Mouse (Mus musculus) brain, embryonic 18.5 days (tissue): ENCODE data around the gene Actr3b.
"Not testable (repeated sequence)": the region's sequence is repeated elsewhere in the genome, so short reads cannot be mapped to it uniquely, and the experiment has no call there.

Experiments
- DNase-seq: peaks from one replicate; pipeline ENCODE4 v3.0.0-alpha.2; 2012; ENCODE audit warnings: low read depth, low spot score

Gene Actr3b

DNA sequence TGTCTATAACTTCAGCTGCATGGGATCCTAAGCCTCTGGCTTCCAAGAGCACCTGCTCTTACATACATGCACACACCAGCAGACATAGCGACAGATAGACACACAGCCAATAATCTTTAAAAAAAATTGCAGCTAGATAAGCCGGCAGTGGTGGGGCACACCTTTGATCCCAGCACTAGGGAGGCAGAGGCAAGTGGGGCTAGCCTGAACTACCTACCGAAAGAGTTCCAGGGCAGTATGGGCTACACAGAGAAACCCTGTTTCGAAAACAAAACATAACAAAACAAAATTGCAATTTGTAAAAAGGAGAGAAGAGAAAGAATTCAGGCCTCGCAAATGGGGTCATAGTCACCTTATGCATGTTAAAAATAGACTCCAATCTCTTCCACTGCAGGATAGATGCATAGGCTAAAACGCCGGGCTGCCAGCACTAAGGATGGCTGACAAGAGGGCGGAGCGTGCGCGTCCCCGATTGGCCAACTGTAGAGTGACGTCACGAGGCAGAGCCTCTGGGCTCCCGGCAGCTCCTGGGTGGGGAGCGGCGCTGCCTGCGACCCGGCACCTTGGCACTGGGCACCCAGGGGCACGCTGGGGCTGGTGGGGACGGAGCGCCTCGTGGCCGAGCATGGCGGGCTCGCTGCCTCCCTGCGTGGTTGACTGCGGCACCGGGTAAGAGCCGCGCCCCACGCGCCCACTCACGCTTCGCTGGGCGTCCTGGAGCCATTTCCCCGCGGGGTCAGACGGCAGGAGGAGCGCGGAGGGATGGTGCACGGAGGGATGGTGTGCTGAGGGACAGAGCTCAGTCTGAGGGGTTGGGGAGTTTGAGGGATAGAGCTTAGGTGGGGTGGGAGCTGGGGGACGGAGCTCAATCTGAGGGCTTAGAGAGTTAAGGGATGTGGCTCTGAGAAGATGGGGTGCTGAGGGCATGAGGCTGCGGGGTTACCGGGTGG is at the start of gene Actr3b:
Gene Actr3b, plus strand, starts transcription at position 538 of the 950 bp plus-strand sequence.
- peak; percentile 74 for DNase-seq

DNA sequence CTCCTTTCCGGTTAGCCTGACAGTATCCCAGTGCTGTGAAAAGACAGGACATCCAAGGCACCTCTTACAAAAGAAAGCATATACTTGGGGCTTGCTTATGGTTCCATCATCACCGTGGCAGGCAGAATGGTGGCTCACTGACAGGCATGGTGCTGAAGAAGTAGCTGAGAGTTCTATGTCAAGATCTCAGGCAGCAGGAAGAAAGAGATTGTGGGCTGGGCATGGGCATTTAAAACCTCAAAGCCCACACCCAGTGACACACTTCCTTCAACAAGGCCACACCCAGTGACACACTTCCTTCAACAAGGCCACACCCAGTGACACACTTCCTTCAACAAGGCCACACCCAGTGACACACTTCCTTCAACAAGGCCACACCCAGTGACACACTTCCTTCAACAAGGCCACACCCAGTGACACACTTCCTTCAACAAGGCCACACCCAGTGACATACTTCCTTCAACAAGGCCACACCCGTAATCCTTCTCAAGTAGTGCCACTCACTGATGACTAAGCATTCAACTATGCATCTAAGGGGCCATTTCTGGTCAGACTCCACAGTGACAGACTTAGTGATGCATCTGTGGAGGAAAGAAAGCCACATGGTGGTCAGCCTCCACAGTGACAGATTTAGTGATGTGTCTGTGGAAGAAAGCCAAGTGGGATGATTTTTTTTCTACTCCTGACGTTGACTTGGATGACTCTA is 46.6 kb upstream of the Actr3b start:
- DNase-seq, result not testable (repeated sequence)

DNA sequence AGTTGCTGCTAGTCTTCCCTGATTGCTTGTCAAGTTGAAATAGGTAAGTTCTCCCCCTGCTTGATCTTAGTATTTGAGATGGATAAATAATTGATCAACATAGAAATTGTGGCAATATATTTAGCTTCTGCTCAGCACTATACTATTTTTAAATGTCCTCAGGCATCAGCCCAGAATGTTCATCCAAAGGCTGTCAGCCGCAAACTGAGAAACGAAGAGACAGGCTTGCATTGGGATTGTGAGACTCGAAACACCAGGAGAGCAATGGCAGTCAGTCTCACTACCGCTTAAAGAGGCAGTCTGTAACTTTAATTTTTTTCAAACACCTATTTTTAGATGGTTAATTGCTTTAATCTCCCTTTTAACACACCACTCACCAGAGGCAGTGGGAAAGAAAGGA is 40.4 kb upstream of the Actr3b start:
- DNase-seq, result no peak

DNA sequence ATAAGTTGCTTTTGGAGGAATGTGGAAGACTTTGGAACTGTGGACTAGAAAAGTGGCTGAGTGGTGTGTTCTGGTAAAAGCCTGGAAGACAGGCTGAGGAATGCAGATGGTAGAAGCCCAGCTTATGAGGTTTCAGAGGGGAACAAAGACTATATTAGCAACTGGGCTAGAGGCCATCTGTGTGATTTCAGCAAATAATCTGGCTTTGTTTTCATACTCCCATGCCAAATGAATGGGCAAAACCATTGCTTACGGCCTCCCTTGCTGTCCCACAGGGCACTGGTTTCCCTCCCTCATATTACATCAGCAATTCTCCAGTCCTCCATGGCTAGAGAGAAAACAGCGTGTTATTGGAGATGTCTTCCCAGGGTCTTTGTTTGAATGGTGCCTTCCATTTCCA is 36.8 kb upstream of the Actr3b start:
- DNase-seq, result no peak

DNA sequence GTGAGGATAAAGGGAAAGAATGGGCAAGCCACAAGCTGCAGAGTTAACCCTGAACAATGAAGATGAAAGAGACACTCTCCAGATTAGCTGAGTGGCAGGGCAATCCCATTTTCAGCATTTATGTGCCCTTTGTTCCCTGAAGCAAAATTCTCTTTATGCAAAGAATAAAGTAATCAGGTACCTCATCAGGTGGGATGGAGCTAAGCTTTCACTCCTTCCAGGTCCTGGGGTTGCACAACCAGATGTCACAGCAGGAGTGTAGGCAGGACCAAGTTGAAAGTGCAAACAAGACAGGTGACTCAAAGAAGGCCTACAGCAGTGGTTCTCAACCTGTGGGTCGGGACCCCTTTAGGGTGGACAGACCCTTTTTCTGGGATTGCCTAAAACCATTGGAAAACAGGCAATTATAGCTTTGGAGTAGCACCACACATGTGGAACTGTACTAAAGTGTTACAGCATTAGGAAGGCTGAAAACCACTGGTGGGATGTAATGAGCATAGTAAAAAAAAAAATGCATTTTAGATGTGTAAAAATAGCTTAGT is 35.6 kb upstream of the Actr3b start:
- no peak for DNase-seq

DNA sequence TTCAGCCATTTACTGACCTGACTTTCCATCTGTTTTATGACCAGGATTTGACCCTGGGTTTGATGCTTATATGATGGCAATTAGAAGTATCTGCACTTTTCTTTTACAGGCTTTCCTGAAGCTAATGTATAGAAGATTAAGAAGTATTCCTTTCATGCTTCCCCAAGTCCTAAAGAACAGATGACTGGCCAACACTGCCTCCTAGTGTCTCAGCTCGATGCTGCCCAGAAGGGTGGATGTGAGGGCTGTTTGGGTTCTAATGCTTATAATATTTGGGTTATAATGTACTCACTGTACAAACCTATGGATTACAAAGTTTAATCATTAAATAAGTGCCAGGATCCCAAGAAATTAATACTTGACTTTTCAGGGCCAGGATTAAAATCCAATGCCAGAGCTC is 25.5 kb upstream of the Actr3b start:
- no peak for DNase-seq

DNA sequence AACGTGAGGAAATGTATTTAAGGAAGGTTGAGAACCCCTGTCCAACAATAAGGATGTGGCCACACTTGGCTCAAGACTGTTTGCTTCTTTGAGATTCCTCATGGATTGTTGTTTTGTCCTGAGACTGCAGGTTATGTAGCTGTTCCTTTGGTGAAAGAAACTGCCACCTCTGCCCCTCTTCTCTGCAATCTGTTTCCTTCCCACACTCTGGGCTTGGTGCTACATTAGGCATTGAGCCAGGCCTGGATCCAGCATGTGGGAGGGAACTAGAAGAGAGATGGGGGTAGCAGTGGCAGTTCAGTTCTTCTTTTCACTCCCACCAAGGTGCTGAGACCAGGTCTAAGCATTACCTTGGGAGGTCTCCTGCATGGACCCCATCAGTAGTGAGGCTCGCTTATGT is 23.9 kb upstream of the Actr3b start:
- no peak for DNase-seq

DNA sequence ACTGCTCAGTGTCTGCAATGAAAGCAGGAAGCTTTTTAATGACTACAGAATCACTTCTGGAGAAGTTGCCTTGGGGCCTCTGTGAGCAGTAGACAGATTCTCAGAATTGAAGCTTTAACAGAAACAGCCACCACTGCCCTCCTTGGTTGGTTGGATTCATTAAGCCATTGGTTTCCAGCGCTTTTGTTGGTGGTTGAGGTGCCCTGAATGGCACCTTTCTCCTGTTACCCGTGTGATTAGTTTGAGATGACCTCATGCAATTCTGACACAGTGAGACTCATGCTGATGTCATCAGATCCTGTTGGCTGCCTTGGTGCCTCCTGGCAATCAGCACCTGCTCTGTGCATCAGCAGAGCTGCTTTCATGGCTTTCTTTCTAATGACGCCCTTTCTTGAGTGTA is 21.3 kb upstream of the Actr3b start:
- no peak for DNase-seq

DNA sequence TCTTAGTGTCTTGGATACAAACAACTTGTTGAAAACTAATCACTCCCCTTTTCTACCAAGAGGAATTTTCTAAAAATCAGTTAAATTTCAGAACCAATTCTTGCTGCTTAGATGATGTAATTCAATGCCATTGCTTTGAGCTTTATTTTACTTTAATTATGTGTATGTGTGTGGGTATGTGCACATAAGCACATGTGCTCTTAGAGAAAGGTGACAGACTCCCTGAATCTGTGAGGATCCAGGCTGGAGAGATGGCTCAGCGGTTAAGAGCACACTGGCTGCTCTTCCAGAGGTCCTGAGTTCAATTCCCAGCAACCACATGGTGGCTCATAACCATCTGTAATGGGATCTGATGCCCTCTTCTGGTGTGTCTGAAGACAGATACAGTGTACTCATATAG is 20.9 kb upstream of the Actr3b start:
- not testable (repeated sequence) for DNase-seq

DNA sequence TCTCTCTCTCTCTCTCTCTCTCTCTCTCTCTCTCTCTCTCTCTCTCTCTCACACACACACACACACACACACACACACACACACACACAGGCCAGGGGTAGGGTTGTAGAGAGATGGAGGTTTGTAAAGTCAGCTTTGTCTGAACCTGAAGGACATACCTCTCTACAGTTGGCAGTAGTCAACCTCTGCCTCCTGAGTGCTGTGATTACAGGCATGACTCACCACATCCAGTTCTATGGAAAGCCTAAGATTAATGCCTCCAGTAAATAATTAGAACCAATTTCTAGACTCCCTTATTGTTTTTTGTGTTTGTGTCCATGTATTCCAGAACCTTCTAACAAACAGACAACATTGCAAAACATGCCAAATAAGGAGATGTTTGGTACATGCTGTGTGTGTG is 11.9 kb upstream of the Actr3b start:
- DNase-seq, result no peak

DNA sequence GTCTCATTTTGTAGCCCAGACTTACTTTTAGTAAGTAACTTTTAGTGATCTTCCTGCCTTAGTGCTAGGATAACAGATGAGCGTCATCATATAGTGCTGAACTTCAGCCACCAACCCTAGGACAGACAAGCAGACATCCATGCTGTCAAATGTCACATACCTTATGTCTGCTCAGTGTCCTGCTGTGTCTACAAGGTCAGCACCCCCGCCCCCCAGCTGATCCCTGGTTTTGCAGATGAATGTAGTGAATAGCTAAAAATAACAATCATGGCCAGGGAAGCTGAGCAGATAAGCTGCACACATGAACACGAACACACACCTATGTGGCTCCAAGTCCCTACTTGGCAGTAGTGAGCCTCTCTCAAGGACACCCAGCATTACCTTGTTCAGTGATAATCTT is 11.2 kb upstream of the Actr3b start:
- no peak for DNase-seq

DNA sequence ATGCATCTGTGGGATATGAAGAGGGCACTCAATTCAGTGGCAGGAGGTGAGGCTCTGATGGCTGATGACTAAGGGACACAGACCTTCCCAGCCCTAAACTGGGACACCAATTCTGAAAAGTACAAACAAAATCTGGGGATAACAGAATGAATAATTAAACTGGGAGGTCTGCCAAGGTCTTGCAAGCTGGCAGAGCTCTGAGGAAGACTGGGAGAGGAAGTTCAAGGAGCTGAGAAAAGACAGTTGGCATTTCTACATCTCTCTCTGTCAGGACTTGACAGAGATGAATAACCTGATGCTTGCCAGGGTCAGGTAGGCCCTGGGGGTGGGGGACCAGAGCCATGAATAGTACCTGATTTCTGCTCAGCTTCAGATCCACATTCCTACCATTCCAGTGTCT is 8.2 kb upstream of the Actr3b start:
- DNase-seq, result no peak

DNA sequence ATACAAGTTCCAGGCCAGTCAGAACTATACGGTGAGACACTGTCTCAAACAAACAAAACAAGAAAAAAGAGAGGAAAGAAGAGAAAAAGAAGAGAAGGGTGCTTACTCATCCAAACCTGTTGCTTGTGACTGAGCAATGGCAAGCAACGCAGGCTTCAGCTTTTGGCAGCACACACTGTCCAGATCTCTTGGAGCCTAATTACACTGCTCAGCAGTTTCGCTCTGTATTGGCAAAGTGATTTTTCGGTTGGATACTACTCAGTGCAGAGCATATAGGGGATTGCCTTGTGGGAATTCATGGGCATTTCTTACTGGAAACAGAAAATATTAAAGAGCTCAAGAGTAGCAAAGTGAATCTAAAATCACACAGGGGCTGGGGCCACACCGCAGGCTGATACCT is 6.9 kb upstream of the Actr3b start:
- no peak for DNase-seq

DNA sequence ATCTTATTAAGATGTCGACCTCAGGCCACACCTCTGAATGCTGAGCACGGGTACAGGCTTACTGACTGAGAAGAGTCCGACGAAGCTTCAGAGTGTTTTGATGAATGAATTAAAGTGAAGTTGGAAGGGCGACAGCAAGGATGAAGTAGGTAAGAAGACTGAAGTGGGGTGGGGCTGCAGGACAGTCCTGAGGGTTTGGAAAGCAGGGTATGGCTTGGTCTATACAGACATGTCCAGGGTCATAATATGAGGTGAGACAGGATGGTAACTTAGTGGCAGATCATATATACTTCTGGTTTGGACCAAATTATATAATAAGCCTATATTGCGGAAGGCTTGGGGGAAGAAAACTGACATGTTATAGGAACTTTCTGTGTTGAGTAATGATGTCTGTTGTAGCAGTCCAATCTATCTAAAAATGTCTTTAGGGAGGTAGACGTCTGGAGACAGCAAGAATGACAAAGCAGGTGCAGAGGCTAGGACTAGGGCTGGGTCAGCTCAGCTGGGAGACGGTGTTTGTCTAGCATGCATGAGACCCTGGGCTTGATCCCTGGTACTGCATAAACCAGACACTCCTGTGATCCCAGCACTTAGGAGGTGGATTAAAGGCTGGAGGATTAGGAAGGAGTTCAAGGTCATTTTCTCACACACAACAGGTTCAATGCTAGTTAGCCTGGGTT is 6.1 kb upstream of the Actr3b start:
- no peak for DNase-seq

DNA sequence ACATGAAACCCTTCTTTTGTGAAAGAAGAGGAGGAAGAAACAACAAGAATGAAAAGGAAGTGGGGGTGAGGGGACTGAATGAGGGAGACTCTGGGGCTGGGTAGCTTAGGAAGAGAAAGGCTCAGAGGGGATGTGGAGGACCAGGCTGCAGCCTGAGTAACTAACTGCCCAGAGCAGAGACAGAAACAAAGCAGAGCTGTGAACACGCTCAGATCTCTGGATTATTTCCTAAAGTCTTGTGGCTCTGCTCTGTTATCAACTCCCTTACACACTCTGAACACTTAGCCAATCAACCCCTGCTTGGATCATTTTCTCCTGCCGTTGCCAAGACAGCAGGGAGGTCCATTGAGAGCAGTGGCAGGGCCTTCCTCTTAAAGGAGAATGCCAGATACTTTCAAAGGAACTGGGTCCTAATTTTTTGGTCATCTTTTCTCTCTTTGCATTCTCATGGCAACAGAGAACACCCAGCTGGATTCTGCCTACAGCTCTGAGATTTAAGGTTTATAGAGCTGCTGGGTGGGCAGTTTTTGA is 5.5 kb upstream of the Actr3b start:
- no peak for DNase-seq

DNA sequence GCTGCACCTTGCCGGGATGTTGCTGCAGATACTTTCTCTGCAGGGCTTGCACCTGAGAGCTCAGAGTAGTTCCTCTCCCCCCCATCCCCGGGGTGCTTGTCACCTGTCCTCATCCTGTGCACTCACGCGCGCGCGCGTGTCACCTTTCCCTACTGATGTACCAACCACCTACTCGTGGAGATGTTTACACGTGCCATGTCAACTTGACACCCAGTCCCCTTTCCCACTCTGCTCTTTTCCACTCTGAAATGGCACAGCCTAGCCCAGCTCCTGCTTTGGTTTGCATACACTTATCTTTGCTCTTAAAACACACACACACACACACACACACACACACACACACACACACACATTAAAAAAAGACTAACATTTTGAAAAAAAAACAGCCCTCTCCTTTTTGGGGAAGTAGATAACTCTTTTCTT is 624 bp downstream of the Actr3b start:
- no peak for DNase-seq

DNA sequence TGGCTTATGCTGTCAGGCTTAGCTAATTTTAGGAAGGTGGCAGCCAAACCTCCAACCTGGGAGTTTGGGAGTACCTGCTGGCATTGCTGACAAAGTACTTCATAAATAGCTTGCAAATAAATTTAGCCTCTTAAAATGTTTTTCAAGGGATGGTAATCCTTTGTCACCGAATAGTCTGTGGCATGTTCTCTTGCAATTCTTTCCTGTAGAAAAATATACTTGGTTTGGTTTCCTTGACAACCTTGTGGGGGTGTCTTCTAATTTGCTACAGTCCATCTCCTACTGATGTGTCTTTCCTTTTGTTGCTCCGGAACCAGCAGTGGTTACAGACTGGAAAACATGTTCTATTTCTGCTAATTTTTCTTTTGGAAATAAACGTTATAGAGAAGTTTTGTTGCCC is 1.1 kb downstream of the Actr3b start:
- DNase-seq, result no peak

DNA sequence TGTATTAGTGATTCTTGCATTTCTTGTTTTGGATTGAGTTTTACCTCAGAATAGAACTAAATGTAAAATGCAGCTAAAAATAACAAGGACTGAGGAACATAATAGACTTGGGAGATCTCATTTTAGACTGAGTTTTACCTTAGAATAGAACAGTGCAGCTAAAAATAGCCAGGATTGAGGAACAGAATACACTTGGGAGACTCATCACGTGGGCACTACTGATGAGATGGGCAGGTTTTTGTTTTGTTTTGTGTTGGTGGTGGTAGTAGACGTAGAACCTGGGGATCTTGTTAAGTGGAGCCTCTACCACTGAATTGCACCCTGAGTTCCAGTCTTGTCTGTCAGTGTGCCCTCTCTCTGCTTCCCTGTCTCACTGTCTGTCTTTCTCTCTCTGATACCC is 2.1 kb downstream of the Actr3b start:
- no peak for DNase-seq

DNA sequence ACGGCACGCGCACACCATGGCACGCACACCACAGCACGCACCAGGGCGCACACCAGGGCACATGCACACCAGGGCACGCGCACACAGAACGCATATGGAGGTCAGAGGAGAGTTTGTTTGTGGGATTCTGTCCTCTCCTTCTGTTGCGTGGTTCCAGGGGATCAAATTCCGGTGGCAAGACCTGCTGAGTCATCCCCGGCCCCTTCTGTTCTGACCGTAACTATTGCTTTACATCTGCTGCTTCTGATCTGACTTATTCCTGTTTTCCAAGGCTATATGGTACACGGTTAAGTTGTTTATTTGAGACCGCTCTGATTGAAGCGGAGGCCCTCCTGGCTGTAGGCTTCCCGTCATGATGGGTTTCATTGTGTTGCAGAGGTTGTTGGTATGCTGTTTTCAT is 9.2 kb downstream of the Actr3b start:
- DNase-seq, result no peak

DNA sequence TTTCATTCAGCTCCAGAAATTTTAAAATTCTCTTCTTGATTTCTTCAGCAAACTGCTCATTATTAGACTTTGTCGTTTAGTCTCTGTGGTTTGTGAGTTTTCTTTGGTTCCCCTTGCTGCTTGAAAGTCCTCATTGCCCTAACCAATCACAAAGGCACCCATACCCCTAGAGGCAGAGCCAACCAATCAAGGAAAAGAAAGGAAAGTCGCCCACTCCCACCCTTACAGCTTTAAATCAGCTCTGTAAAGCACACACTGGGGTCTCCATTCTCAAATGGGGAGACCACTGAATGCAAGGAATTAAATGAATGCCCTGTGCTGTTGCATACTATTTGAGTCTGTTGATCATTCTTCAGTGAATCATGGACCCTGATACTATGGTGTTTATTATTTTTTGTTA is 9.6 kb downstream of the Actr3b start:
- DNase-seq, result no peak

DNA sequence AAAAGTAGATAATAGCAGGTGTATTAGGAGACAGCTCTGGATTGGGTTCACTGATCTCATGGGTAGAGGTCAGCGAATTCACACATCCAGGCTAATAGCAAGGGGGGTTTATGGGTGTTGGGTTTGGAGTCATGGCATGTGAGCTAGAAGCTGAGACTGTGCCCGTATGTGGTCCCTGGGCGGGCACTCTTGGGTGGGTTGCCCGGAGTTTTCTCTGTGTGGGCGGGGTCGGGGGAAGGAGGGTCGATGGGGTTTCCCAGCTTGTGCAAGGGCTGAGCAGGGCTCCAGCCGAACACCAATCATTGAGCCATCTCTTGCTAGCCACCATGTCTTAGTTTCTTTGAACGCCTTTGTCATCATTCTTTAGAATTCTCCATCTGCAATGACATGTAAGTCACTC is 12.7 kb downstream of the Actr3b start:
- no peak for DNase-seq
